Mouse (Mus musculus) ES-E14 (cell line): ENCODE measurements around the gene Timm10b. TPM values are rescaled to one million over a fixed set of nuclear protein-coding genes. Genes with fewer than 3 reads are reported as not detected.

Source experiments
- DNase-seq: peaks from one replicate; pipeline ENCODE4 v3.0.0-alpha.2; 2013; ENCODE audit warnings: low read depth, low spot score
- H3K27ac ChIP-seq: 2 replicates; pipeline ENCODE4 v1.5.1; 2012; ENCODE audit warnings: low read depth, mild to moderate bottlenecking, low read length, moderate library complexity, mixed read lengths; ENCODE audit not compliant: poor library complexity, insufficient read depth, severe bottlenecking
- H3K36me3 ChIP-seq: 2 replicates; pipeline ENCODE4 v1.6.1; 2012; ENCODE audit warnings: mild to moderate bottlenecking, low read length, moderate library complexity, mixed read lengths; ENCODE audit not compliant: control insufficient read depth, poor library complexity, insufficient read depth, severe bottlenecking
- H3K4me1 ChIP-seq, 2 experiments: fragments of 150-350 bp in 1 of 2; sonication (generic) in 1 of 2; 2 replicates each; pipeline ENCODE4 v1.6.1; 2012; ENCODE audit warnings: low read length in 2 of 2, mild to moderate bottlenecking in 1 of 2, mixed read lengths in 1 of 2; ENCODE audit not compliant: control insufficient read depth in 2 of 2, insufficient read depth in 2 of 2, poor library complexity in 1 of 2
- H3K4me3 ChIP-seq, 2 experiments: fragments of 150-350 bp in 1 of 2; sonication (generic) in 1 of 2; 2 replicates each; pipeline ENCODE4 v1.5.1; 2012; ENCODE audit warnings: low read length in 2 of 2, low read depth in 1 of 2, mild to moderate bottlenecking in 1 of 2, mixed read lengths in 1 of 2; ENCODE audit not compliant: insufficient read depth in 1 of 2, poor library complexity in 1 of 2, severe bottlenecking in 1 of 2
- H3K9ac ChIP-seq: 2 replicates; pipeline ENCODE4 v1.6.1; 2012; ENCODE audit warnings: low read depth, mild to moderate bottlenecking, low read length, mixed read lengths; ENCODE audit not compliant: poor library complexity, insufficient read depth, severe bottlenecking
- H3K9me3 ChIP-seq: fragments of 150-350 bp; sonication (generic); 2 replicates; pipeline ENCODE4 v1.6.1; 2012; ENCODE audit warnings: low read depth, mild to moderate bottlenecking, low read length; ENCODE audit not compliant: control insufficient read depth, insufficient read depth
- CHD2 ChIP-seq: IDR thresholded peaks from 2 replicates; pipeline ENCODE4 v1.6.1; 2014; ENCODE audit warnings: mild to moderate bottlenecking, low read depth, low read length, inconsistent platforms
- HCFC1 ChIP-seq: IDR thresholded peaks from 2 replicates; pipeline ENCODE4 v1.6.1; 2012; ENCODE audit warnings: low read length, inconsistent platforms, borderline replicate concordance; ENCODE audit not compliant: insufficient read depth
- MAFK ChIP-seq: IDR thresholded peaks from 2 replicates; pipeline ENCODE4 v1.6.1; 2014; ENCODE audit warnings: mild to moderate bottlenecking, low read depth, low read length, inconsistent platforms; ENCODE audit not compliant: insufficient read depth
- ZC3H11A ChIP-seq: IDR thresholded peaks from 2 replicates; pipeline ENCODE4 v1.6.1; 2012; ENCODE audit warnings: low read depth, mild to moderate bottlenecking, inconsistent platforms, low read length, borderline replicate concordance
- ZNF384 ChIP-seq: IDR thresholded peaks from 2 replicates; pipeline ENCODE4 v1.6.1; 2012; ENCODE audit warnings: low read depth, low read length, inconsistent platforms
- in situ Hi-C, 2 experiments: fragments of 600-800 bp; cut with MboI; formaldehyde crosslinking; loops; one replicate each; pipeline ENCODE4 v1.15.1; 2025; ENCODE audit warnings: low sequenced_read_pairs in 2 of 2, inconsistent platforms in 1 of 2; ENCODE audit not compliant: unreplicated experiment in 2 of 2
- total RNA-seq: library from RNA; depleted of rRNA; stranded (reverse); fragments of 300-350 nt; gene quantifications from 2 replicates; pipeline ENCODE4 v1.2.3, GENCODE M21; 2012

Timm10b gene
- total RNA-seq, 1 experiment: 85.5 TPM

DNA sequence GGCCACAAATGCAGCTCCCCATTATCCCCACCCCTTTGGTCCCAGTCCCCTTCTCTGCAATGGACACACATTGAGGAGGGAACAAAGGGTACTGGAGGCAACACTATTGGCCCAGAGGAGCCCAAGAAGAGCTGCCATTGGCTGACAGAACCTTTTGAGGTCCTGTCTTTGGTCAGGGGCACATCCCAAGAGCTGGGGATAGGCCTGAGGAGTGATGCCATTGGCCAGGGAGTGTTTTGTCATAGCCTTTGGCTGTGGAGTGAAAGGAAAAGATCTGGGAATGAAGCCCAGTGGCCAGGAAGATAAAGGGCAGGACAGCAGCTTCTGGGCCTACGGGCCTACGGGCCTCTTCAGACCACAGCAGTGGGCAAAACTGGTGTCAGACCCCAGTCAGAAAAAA lies 4.1 kb upstream of the Timm10b start:
- Histone ChIP-seq H3K4me1 (peaks cover 3 to 5% of the 10 kb centered on the region in 2 experiments; a peak in 3 of 4 replicates), H3K9me3 (no peaks in the 10 kb centered on the region), H3K4me3 (no peak overlapping the region), H3K9ac (no peak overlapping the region), H3K36me3 (peaks cover 20% of the 10 kb centered on the region; the same call in 1 of the 2 replicates), H3K27ac (no peak overlapping the region)
- TF ChIP-seq HCFC1 (no peak), MAFK (no peak), ZC3H11A (no peak), ZNF384 (no peak), CHD2 (no peak)
- DNase-seq: no peak
- in situ Hi-C loops: no loop called here

DNA sequence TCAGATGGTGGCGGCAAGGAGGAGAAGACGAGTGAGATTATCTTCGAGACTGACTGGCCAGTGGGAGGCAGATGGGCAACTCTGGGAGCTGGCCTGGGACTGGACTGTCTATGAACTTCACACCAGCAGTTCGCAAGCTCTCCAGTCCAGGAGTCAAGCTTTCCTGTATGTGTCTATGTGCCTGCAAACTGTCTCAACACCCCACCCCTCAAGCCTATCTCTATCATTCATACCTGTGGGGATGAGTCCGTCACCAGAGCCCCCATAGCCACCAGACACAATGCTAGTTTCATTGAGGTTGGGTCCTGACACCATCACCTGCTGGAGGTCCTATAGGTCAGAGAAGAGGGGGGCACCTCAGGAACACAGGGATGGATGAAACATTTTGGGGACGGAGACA lies 1.1 kb upstream of the Timm10b start:
- Histone ChIP-seq H3K36me3 (peaks cover 21% of the 10 kb centered on the region; the same call in 1 of the 2 replicates), H3K4me3 (no peak overlapping the region), H3K4me1 (peaks cover 3% of the 10 kb centered on the region in 2 experiments; a peak in 2 of 4 replicates), H3K9ac (no peak overlapping the region), H3K9me3 (no peaks in the 10 kb centered on the region), H3K27ac (no peak overlapping the region)
- no peak for DNase-seq
- TF ChIP-seq MAFK: no peak
- in situ Hi-C loops: no loop called here

DNA sequence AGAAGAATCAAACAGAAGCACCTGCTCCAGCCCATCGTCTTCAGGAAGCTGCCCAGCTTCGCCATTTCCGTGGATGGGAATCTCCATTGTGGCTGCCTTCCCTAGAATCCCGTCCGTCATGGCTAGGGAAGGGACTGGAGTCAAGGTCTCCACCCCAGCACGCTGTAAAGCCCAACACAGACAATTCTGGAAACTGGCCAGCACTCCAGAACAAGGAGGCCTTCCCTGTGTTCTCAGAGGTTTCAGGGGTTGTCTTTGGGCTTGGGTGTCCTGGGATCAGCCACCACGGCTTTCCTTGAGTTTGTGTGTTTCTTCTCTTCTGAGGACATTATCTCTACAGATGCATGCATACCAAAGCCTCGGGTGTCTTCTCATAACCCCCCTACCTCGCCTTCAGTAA lies 552 bp upstream of the Timm10b start:
- Histone ChIP-seq H3K9ac (peak overlapping the region; percentile 83), H3K4me3 (peak overlapping the region; percentile 82 to 97), H3K27ac (no peak overlapping the region), H3K9me3 (no peaks in the 10 kb centered on the region), H3K36me3 (peaks cover 21% of the 10 kb centered on the region; the same call in 1 of the 2 replicates), H3K4me1 (peaks cover 3% of the 10 kb centered on the region in 2 experiments; a peak in 2 of 4 replicates)
- in situ Hi-C loops: no loop called here
- DNase-seq: no peak
- TF ChIP-seq ZNF384: no peak
- no peak for TF ChIP-seq HCFC1
- no peak for TF ChIP-seq MAFK
- no peak for TF ChIP-seq CHD2

DNA sequence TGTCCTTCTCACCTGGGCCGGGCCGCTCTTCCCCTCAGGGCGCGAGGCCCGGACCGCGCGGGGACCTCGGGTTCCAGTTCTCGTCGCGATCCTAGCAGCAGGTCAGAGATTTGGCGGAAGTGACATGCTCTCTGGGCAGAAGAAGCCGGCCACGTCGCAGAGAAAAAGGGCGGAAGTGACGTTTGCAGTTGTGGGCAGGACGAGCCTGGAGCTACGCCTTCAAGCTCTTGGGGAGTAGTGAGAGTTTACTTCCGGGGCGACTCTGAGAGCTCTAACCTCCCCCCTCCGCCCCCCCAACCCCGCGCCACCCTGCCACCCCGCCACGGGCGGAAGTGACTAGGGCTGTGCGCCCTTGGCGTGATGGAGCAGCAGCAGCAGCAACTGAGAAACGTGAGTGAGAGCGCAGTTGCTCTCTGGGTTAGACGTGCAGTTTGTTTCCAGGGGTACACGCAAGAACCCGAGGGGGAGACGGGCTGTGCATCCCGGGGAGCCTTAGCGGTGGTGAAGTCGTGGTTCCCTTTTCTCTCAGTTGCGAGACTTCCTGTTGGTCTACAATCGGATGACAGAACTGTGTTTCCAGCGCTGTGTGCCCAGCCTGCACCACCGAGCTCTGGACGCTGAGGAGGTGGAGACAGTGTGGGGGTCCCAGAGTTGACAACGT lies 507 bp downstream of the Timm10b start, which contains the start of the genes Arfip2 and Gm45799:
Gene Arfip2, minus strand, starts transcription at position 184 of the 661 bp plus-strand sequence.
Gene Gm45799, plus strand, starts transcription at position 320 of the 661 bp plus-strand sequence.
- Histone ChIP-seq H3K36me3 (peaks cover 21% of the 10 kb centered on the region; the same call in 1 of the 2 replicates), H3K9ac (peak within 1 kb of the TSS; percentile 83), H3K4me1 (peaks cover 3% of the 10 kb centered on the region in 2 experiments; a peak in 2 of 4 replicates), H3K9me3 (no peaks in the 10 kb centered on the region), H3K27ac (peak within 1 kb of the TSS; percentile 34; the same call in 1 of the 2 replicates), H3K4me3 (peak within 1 kb of the TSS; percentile 82 to 97)
- peak; percentile 90 for DNase-seq
- in situ Hi-C loops: no loop called here
- TF ChIP-seq HCFC1 (peak; percentile 86), MAFK (no peak), CHD2 (peak; percentile 43; the same call in 1 of the 2 replicates), ZNF384 (no peak), ZC3H11A (no peak)

DNA sequence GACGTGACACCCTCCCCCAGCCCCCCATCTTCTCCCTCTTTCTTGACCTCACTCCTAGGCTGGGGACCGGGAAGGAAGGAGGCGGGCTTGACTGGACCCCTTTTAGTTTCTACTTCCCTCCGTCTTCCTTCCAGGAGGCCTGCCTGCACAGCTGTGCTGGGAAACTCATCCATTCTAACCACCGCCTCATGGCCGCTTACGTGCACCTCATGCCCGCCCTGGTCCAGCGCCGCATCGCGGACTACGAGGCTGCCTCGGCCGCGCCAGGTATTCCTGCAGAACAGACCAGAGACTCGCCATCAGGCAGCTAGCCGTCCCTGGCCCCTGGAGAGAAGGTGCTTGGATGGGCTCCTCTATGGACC lies 1.0 kb downstream of the Timm10b start:
- Histone ChIP-seq H3K4me1 (peaks cover 3% of the 10 kb centered on the region in 2 experiments; a peak in 2 of 4 replicates), H3K4me3 (peak overlapping the region; percentile 82 to 88), H3K36me3 (peaks cover 21% of the 10 kb centered on the region; the same call in 1 of the 2 replicates), H3K27ac (peak overlapping the region; percentile 34; the same call in 1 of the 2 replicates), H3K9me3 (no peaks in the 10 kb centered on the region), H3K9ac (peak overlapping the region; percentile 74)
- TF ChIP-seq MAFK: no peak
- no peak for TF ChIP-seq HCFC1
- no peak for TF ChIP-seq ZC3H11A
- no peak for TF ChIP-seq ZNF384
- no peak for TF ChIP-seq CHD2
- no peak for DNase-seq
- in situ Hi-C loops: no loop called here
